Mouse (Mus musculus) embryonic stem cell, embryonic (primary cell): ENCODE measurements at regions not wholly inside any gene's neighbourhood (a gene's known extent, or its start where the extent isn't known, plus 50 kb on each side); places are given as distances from the start of the nearest gene placed in this dataset.

Experiments
- CTCF ChIA-PET, 4 experiments: fragments of 300-600 bp in 2 of 4; fragments of 350-600 bp in 2 of 4; sonication (Branson Sonifier 250); formaldehyde crosslinking; loops; one replicate each; lab custom pipeline; 2022; ENCODE audit warnings: inconsistent platforms in 2 of 4; lab: Charles Lee
- POLR2A ChIA-PET, 4 experiments: fragments of 300-600 bp in 2 of 4; fragments of 350-600 bp in 2 of 4; sonication (Branson Sonifier 250); formaldehyde crosslinking; loops; one replicate each; lab custom pipeline; 2022; ENCODE audit warnings: antibody characterized with exemption in 4 of 4, inconsistent platforms in 1 of 4; lab: Charles Lee

GRCm38 (mm10) chr3:115766153-115766552 lies 51.3 kb upstream of the S1pr1 start:
- POLR2A ChIA-PET: no interaction called here

GRCm38 (mm10) chr3:115768290-115768689 lies 53.4 kb upstream of the S1pr1 start:
- CTCF ChIA-PET: no interaction called here
- POLR2A ChIA-PET: interaction anchor here in 1 of 4 experiments (0.6 to 0.7 kb wide), 2 partner anchors 179 to 296 kb away, joined by 3 to 7 read pairs; no protein-coding TSS in a partner anchor

More at GRCm38 (mm10) chr3:115766153-115766552, 51.3 kb upstream of the S1pr1 start:
- CTCF ChIA-PET: no interaction called here

GRCm38 (mm10) chr3:115768761-115769530 lies 54.1 kb upstream of the S1pr1 start:
- POLR2A ChIA-PET: interaction anchor here in 1 of 4 experiments (0.5 to 0.6 kb wide), 2 partner anchors 119 to 296 kb away, joined by 3 read pairs; partner anchors contain the start of gene Dph5
- CTCF ChIA-PET: no interaction called here

GRCm38 (mm10) chr3:115772676-115773075 lies 57.8 kb upstream of the S1pr1 start:
- CTCF ChIA-PET: interaction anchor here in 1 of 4 experiments (0.5 kb wide), 1 partner anchor 227 kb away, joined by 3 read pairs; no protein-coding TSS in a partner anchor
- POLR2A ChIA-PET: no interaction called here

- CTCF ChIA-PET: no interaction called here
These were observed 59.4 kb upstream of the S1pr1 start for GRCm38 (mm10) chr3:115774321-115774720.

GRCm38 (mm10) chr3:115774723-115775122 lies 59.9 kb upstream of the S1pr1 start:
- ChIA-PET CTCF (no interaction called here), POLR2A (no interaction called here)

More at GRCm38 (mm10) chr3:115774321-115774720, 59.4 kb upstream of the S1pr1 start:
- POLR2A ChIA-PET: no interaction called here

- CTCF ChIA-PET: interaction anchor here in 2 of 4 experiments (0.7 to 2.0 kb wide), 2 partner anchors 67 to 756 kb away, joined by 3 to 4 read pairs; no protein-coding TSS in a partner anchor
- POLR2A ChIA-PET: no interaction called here
These were observed 64.4 kb upstream of the S1pr1 start for GRCm38 (mm10) chr3:115779144-115779890.

- ChIA-PET CTCF (interaction anchor here in 1 of 4 experiments (2.0 kb wide), 1 partner anchor 67 kb away, joined by 4 read pairs; no protein-coding TSS in a partner anchor), POLR2A (no interaction called here)
These were observed 65.0 kb upstream of the S1pr1 start for GRCm38 (mm10) chr3:115779906-115780305.

- POLR2A ChIA-PET: interaction anchor here in 1 of 4 experiments (0.9 kb wide), 1 partner anchor 105 kb away, joined by 4 read pairs; the partner anchor contains the start of gene Dph5
- CTCF ChIA-PET: interaction anchor here in 2 of 4 experiments (0.8 to 1.0 kb wide), 2 partner anchors 64 to 122 kb away, joined by 3 to 4 read pairs; no protein-coding TSS in a partner anchor
These were observed 67.9 kb upstream of the S1pr1 start for GRCm38 (mm10) chr3:115782726-115783125.

- ChIA-PET CTCF (no interaction called here), POLR2A (no interaction called here)
These were observed 72.5 kb upstream of the S1pr1 start for GRCm38 (mm10) chr3:115787360-115787759.

- ChIA-PET CTCF (no interaction called here), POLR2A (no interaction called here)
These were observed 73.7 kb upstream of the S1pr1 start for GRCm38 (mm10) chr3:115788525-115788924.

GRCm38 (mm10) chr3:115789063-115789462 lies 74.2 kb upstream of the S1pr1 start:
- POLR2A ChIA-PET: no interaction called here
- CTCF ChIA-PET: no interaction called here

GRCm38 (mm10) chr3:115792606-115793005 lies 77.7 kb upstream of the S1pr1 start:
- ChIA-PET CTCF (no interaction called here), POLR2A (no interaction called here)

- POLR2A ChIA-PET: interaction anchor here in 1 of 4 experiments (0.5 kb wide), 1 partner anchor 11 kb away, joined by 4 read pairs; no protein-coding TSS in a partner anchor
These were observed 78.6 kb upstream of the S1pr1 start for GRCm38 (mm10) chr3:115793344-115794059.

GRCm38 (mm10) chr3:115799326-115799725 lies 84.5 kb upstream of the S1pr1 start:
- CTCF ChIA-PET: no interaction called here

More at GRCm38 (mm10) chr3:115793344-115794059, 78.6 kb upstream of the S1pr1 start:
- CTCF ChIA-PET: no interaction called here

GRCm38 (mm10) chr3:115799981-115800380 lies 85.1 kb upstream of the S1pr1 start:
- ChIA-PET POLR2A (no interaction called here), CTCF (no interaction called here)

More at GRCm38 (mm10) chr3:115799326-115799725, 84.5 kb upstream of the S1pr1 start:
- POLR2A ChIA-PET: no interaction called here

- POLR2A ChIA-PET: no interaction called here
- CTCF ChIA-PET: no interaction called here
These were observed 86.0 kb upstream of the S1pr1 start for GRCm38 (mm10) chr3:115800873-115801272.

- ChIA-PET POLR2A (no interaction called here), CTCF (no interaction called here)
These were observed 85.9 kb upstream of the Dph5 start for GRCm38 (mm10) chr3:115801581-115802200.

GRCm38 (mm10) chr3:115804616-115805015 lies 83.0 kb upstream of the Dph5 start:
- ChIA-PET POLR2A (no interaction called here), CTCF (no interaction called here)
